Mouse (Mus musculus) right cerebral cortex, postnatal 10 days (tissue): ENCODE measurements at regions not wholly inside any gene's neighbourhood (a gene's known extent, or its start where the extent isn't known, plus 50 kb on each side); places are given as distances from the start of the nearest gene placed in this dataset.

Experiments used
- DNase-seq, 2 experiments: peaks; one replicate each; pipeline ENCODE4 v3.0.0; 2021; ENCODE audit warnings: low spot score in 2 of 2

DNA sequence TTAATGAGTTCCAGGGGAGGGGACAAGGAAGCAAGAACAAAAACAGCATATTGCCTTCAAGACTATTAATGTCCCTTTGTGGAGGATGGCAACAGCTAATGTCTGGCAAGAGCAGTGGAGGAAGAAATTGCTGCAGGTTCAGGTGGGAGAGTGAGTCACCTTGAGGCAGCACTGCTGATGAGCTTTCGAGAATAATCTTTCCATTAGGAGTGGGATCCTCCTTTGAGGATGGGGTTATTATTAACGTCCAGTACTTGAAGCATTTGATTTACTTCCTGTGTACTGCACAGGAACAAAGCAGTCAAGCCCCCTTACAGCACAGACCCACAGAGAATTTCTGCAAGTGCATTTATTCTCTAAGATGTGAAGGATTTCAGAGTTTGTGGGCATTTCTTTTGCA, 671.2 kb upstream of the Stxbp6 start:
- DNase-seq: no peak

DNA sequence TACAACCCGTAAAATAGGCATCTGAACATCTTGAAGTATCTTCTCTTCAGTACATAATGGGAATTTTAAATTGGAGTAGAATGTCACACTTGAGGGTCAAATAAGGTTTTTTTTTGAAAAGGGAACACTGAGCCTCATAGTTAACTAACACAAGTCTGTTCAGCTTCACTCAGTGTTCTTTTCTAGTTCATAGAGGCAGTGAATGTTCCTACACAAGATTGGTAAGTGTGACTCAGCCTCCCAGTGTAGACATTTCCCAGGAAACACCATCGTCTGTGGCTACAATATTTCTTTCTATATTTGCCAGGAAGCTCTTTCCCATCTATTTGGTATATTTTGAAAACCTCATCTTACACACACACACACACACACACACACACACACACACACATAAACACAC, 670.1 kb upstream of the Stxbp6 start:
- no peak for DNase-seq

DNA sequence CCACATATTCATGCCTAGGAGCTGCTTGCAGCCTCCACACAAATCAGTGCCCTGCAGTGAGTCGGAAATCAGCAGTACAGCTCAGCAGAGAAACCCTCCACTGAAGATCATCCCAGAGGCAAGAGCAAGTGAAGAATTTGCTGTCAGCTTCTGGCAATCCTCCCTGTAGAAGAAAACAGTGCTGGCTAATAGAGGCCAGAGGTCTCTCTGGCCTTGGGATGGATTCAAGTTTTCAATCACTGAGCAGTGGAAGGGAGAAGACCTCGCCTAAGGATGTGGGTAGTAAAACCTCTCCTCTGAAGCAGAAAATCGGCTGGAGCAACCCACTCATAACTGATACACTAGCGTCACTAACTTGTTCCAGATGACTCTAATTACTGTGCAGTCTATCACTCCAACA, 659.2 kb upstream of the Stxbp6 start:
- DNase-seq: no peak

- no peak for DNase-seq
These were observed 650.3 kb upstream of the Stxbp6 start for GRCm38 (mm10) chr12:45724565-45725370.

DNA sequence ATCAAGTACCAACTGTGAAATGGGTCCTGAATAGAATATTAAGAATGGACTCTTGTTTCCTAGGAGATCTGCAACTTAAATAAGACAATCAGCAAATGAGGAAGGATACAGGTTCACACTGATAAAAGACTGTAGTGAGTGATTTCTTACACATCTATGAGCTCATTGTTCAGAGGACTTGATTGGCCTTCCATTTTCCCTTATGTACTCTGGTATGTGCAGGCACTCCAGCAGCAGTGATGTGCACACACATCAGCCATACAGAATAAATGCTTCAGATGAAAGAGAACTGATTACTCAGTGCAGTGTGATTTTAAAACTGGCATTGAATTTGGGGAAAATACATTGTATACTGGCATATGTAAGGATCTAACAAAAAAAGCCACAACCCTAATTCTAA, 636.8 kb upstream of the Stxbp6 start:
- DNase-seq: no peak

DNA sequence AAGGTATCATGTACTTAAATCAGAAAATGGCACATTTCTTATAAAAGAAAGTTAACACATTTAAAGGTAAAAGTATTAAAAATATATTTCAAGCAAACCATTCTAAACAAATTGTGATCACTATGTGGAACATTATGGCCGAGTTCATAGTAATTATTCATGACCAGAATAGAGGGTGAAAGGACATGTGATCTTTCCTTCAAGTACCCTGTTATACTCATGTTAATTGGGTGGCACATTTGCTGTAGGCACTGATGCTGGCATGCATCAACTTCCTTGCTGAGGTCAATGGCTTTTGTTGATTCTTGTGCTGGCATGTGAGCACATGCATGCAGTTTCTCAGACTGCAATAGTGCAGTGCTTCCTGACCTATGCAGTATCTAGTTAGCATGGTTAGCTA, 636.3 kb upstream of the Stxbp6 start:
- DNase-seq: no peak

DNA sequence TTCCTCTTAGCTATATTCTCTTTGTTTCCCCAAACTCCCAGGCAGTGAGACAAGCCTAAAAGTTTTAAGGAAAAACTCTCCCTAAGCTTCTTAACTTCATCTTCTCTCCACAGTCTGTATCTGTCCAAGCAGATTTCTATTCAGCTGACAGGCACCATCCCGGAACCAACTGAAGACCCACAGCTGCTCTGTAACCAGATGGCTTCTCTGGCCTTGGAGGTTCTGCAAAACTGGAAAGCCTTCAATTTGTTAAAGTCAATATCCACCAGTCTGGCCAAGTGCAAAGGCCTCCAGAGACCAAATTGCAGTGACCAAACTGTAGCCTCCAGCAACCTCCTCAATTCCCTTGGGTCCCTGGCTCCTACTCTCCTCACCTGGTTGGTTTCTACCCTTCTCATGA, 614.8 kb upstream of the Stxbp6 start:
- no peak for DNase-seq

DNA sequence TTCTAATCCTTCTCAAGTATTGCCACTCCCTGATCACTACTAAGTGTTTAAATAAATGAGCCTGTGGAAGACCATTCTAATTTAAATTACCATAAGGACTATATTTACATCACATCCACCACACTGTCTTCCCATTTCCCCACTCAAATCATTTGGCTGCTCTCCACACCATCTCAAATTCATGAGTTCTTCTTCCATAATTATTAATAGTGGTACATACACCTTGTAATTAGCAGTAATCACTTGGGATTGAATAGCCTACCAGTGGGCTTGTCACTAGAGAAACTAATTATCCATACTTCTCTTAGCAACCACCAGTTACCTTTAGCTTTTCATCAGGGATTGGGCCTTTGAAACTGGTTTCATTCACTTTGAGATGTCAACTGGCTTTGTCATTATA, 612.3 kb upstream of the Stxbp6 start:
- no peak for DNase-seq

DNA sequence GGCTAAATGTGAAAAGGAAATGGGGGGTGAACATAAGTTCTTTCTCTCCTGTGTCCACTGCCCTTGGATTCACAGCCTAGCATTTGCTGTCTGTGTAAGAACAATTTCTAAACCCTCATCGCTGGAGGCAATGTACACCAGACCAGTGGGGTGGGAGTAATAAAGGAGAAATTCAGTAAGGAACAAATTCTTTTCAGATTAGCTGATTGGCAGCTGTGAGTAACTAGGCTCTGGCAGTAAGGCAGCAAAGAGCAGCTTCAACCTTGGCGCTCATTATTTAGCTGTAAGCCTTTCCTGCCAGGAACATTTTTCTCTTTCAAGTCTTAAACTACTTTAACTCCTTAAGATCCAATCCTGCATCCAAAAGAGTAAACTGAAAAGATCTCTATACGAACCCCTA, 597.9 kb upstream of the Stxbp6 start:
- DNase-seq: no peak

- DNase-seq: peak; percentile 35 to 39
These were observed 597.0 kb upstream of the Stxbp6 start for GRCm38 (mm10) chr12:45671554-45671948.

DNA sequence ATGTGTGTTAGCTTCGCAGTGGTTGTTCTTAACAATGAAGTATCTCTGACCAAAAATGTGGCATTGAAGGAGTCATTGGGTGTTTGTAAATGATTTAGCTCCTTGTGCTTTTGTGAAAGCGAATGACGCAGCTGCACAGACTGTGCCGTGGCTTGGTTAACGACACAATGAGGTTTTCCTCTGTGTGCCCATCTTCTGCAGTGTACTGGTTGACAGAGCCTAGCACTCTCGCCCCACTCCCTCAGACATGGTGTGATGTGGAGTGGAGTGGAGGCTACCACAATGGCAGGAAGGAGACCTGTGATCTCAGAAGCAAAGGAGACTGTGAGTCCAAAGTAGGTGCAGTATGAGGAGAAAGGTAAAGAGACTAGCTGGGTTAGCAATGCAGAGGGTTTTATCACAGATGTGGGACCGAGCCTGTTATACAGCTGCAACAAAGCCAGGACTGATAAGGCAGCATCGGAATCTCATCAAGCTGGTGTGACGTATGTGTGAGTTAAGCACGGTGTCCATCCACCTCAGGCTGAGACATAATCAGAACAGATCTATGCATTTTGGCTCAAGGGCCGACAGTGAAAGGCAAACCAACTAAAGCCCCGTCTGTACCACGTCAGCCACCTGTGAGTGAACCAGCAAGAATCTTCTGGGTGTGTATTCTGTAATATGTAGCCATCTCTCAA, 596.5 kb upstream of the Stxbp6 start:
- DNase-seq: peak in 1 of 2 experiments; percentile 21

- no peak for DNase-seq
These were observed 595.9 kb upstream of the Stxbp6 start for GRCm38 (mm10) chr12:45670246-45670873.

GRCm38 (mm10) chr12:45659612-45660011, 585.1 kb upstream of the Stxbp6 start:
- no peak for DNase-seq

DNA sequence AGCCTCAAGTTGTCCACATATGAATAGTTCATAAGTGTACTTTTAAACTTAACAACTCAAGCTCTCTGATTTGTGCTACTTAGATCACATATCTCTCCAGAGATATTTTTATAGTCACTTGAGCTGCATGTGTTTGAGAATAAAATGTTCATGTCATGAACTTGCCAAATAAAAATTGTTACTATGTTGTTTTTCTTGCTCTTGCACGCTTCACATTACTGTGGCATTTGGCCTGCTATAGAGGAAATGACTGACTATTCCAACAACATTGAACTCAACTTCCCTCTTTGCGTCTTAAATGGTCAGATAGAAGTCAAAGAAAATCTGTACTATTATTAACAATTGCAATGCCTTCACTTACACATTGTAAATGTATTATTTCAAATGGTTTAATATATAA, 582.1 kb upstream of the Stxbp6 start:
- DNase-seq: no peak

GRCm38 (mm10) chr12:45648654-45649053, 574.1 kb upstream of the Stxbp6 start:
- DNase-seq: no peak

GRCm38 (mm10) chr12:45644180-45644579, 569.7 kb upstream of the Stxbp6 start:
- no peak for DNase-seq

DNA sequence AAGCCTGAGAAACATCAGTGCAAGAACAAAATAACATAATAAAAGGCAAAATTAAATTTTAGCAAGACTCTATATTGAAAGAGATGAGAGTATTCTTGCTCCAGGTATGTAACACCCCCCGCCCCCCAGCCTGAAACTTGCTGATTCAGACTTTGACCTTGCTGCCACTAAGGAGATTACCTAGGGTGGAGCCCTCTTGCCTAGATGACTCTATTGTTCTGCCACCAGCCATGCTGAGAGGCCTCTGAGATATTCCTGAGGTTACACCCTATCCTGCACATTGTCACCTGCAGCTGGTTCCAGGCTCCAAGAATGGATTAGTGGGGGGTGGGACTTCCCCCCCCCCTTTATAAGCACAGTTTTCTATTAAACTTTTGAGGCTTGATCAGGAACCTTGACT, 548.3 kb upstream of the Stxbp6 start:
- no peak for DNase-seq

- no peak for DNase-seq
These were observed 545.5 kb upstream of the Stxbp6 start for GRCm38 (mm10) chr12:45620056-45620455.

DNA sequence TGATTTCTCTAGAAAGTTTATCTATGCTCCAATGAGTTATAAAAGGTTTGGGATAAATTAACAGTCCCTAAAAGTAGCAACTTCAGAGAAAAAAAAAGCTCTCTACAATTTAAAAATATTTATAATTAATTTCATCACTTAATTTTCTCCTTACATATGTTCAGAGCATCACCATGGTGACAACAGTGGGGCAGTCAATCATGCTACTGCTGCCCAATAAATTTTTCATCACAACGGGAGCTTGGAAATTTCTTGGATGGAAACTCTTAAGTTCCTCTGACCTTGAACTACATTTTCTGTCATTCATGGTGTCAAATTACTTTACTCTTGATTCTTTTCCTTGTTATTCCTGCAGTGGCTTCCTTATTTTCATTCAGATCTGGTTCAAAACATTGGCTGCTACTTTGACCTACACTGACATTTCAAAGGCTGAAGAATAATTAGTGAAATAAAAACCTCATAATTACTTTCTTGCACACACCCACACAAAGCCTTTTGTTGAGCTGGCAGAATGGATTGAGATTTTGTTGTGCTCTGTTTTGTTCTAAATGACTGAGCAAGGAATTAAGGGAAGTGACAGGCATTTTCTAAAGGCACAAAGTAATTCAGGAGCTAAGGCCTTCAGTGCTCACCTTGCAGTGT, 540.1 kb upstream of the Stxbp6 start:
- no peak for DNase-seq

GRCm38 (mm10) chr12:45614074-45614473, 539.6 kb upstream of the Stxbp6 start:
- DNase-seq: no peak

DNA sequence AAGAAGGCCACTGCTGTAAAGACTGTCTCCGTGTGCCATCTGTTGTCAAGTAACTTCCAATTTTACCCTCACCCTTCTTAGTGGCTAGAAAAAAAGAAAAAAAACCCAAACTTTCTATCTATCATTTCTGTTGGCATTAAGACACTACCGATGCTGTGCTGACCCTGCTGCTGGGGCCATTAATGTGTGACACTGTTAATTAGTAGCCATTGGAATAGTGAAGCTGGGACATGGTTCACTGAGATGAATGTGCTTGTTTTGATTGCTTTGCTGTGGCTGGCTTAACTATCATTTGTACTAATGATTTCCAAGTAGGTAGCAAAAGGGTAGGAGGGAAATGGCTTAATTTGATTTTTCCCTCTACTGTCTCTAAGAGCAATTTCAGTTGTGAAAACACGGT, 524.9 kb upstream of the Stxbp6 start:
- no peak for DNase-seq

DNA sequence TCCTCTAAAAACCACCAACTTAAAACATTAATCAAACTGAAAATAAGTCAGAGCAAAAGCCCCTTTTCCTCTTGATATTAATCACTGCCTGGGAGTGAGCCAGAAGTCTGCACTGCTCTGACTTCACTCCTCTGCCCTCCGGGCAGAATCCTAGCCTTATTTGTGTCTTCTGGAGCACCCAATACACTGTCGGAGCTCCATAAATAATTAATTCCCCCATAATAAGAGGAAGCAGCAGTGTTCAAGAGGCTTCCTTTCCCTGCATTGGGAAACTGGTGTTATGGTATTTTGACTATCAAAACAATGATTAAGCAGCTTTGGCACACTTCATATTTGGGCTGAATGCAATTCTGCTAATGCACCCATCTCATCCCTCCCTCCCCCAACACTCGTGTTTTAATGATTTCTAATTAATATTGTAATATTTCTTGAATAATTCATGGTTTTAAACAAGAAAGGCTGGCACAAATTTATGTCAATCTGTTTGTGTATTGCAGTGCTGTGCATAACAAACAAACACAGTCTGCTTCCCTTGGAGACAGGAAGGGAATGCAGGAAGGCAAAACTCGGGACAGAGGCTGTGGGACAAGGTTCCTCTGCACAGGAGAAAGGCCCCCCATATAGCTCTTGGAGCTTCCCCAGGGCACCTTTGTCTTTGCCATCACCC, 523.5 kb upstream of the Stxbp6 start:
- DNase-seq: no peak
